Mouse (Mus musculus) left cerebral cortex, adult 2 months (tissue): ENCODE measurements around the gene Serpinb6b. TPM values are rescaled to one million over a fixed set of nuclear protein-coding genes. Genes with fewer than 3 reads are reported as not detected.

Source experiments
- DNase-seq, 2 experiments: peaks; one replicate each; pipeline ENCODE4 v3.0.0; 2021 to 2022; ENCODE audit warnings: low spot score in 2 of 2, mixed read lengths in 1 of 2; ENCODE audit errors: extremely low spot score in 1 of 2
- H3K27ac ChIP-seq: fragments of 200-600 bp; 2 replicates; pipeline ENCODE4 v1.8.1; 2022
- H3K4me3 ChIP-seq: fragments of 200-600 bp; 2 replicates; pipeline ENCODE4 v1.8.1; 2022
- CTCF ChIP-seq: fragments of 200-600 bp; IDR thresholded peaks from 2 replicates; pipeline ENCODE4 v1.8.1; 2022; ENCODE audit warnings: antibody characterized with exemption, mild to moderate bottlenecking, moderate library complexity
- intact Hi-C: fragments of 180-260 bp; cut with DNase I; formaldehyde crosslinking; loops from one replicate; pipeline ENCODE4 v1.15.1; 2025
- total RNA-seq, 2 experiments: library from RNA; stranded (reverse); gene quantifications; 2 replicates each; pipeline ENCODE4 v1.2.3; 2021

Serpinb6b gene
- total RNA-seq, 2 experiments from 2014 or later = 0.96 to 1.9 TPM

DNA sequence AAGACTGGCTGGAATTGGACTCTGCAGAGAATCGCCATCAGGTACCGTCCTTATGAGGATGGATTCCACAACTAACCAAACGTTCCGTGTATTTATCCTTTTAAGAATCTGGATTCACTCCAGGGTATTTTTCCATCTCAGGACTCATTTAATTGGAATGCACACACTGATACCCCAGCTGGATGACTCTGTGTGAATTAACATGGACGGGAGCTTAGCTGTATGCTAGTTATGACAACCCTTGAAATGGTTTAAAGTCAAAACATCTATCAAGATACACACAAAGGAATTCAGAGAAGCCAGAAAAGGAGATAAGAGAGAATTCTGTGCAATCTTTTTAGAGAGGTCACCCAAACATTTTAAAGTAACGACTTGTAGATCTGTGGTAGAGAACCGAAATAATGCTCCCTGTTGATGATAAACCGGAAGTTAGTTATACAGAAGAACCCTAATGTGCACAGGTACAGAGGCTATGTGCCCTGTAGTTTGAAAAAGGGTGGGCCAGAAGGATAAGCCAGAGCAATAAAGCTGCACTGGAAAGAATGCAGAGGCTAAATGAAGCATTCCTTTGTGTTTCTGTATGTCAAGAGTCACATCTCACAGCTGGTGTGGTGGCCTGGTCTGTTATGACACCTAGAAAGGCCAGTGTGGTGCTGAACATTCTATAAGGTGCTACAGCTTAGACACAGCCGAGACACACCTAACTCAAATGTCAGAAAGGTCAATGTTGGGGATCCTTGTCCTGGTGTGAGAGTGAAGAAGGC is 837 bp upstream of the Serpinb6b start:
- Histone ChIP-seq H3K4me3 (no peak overlapping the region), H3K27ac (no peak overlapping the region)
- no peak for DNase-seq
- intact Hi-C loops = loop anchor here (2.0 kb wide), 1 partner anchor 61 kb away; no protein-coding TSS in a partner anchor
- no peak for TF ChIP-seq CTCF

GRCm38 (mm10) chr13:32966116-32966515 is 1.1 kb downstream of the Serpinb6b start:
- DNase-seq = no peak
- Histone ChIP-seq H3K27ac (no peak overlapping the region), H3K4me3 (peak overlapping the region; percentile 40)
- no peak for TF ChIP-seq CTCF
- intact Hi-C loops = no loop called here

DNA sequence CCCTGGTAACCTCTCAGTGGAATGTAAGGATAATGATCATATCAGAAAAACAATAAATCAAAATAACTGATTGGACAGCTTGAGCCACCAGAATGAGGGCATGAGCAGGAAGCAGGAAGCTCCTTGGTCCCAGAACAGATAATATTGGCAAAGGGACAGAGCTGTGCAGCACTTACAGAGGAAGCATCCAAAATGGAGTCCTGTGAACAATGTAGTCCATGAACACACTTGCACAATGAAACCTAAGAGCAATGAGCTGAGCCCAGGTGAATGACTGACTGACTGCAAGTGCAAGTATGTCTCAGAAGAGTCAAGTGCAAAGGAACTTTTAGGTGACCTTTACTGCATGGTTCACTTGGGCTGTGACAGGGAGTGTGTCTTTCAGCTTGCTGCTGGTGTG is 2.2 kb downstream of the Serpinb6b start:
- DNase-seq = no peak
- intact Hi-C loops = no loop called here
- Histone ChIP-seq H3K4me3 (no peak overlapping the region), H3K27ac (no peak overlapping the region)
- no peak for TF ChIP-seq CTCF

- DNase-seq = no peak
- no peak overlapping the region for H3K27ac ChIP-seq
- no peak overlapping the region for H3K4me3 ChIP-seq
- no peak for TF ChIP-seq CTCF
- intact Hi-C loops = no loop called here
Observed at GRCm38 (mm10) chr13:32968353-32968984, 3.5 kb downstream of the Serpinb6b start.

DNA sequence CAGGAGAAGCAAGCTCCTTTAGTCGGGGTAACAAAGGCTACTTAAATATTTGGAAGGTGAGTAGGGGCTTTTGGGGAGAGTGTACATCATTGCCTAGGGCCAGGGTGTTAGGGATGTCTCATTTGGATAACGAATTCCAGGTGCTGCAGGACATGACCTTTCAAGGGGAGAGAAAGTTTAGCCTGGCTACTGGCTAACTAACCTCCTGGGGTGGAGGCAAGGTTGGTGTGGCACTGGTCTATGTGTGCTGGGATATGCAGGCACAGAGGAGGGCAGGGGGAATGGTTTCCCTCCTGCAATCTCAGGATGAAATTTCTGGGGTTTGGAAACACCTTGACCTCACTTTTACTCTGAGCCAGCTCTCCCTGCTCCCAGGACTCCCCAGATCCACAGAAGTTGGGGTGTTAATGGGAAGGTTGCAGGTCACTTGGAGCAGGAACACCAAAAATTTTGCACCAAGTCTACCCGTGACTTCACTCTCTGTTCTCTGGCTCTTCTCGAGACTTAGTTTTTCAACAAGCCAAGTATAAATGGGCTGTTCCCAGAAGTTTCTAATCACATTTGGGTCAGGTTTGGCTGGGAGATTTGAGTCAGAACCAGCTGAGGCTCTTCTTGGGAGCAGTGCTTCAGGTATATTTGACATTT is 4.1 kb downstream of the Serpinb6b start:
- no peak overlapping the region for H3K4me3 ChIP-seq
- no peak for TF ChIP-seq CTCF
- DNase-seq = no peak
- intact Hi-C loops = no loop called here
- no peak overlapping the region for H3K27ac ChIP-seq

DNA sequence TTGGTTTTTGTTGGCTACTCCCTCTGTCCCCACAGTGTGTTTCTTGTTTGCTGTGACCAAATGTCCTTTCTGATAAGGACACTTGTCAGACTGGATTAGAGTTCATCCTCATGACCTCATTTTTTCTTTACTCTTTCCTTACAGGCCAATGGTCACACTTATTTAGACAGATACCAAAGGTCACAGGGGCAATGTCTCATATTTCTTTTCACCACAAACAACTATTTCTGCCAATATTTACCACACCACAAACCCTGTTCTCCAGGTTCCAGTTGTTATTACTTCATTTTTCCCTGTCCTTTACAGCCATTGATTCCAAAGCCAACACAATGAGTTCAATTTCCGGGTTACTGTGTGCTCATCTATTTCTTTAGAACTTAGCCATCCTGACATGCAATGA is 4.6 kb downstream of the Serpinb6b start:
- Histone ChIP-seq H3K4me3 (no peak overlapping the region), H3K27ac (no peak overlapping the region)
- TF ChIP-seq CTCF = no peak
- DNase-seq = no peak
- intact Hi-C loops = no loop called here

DNA sequence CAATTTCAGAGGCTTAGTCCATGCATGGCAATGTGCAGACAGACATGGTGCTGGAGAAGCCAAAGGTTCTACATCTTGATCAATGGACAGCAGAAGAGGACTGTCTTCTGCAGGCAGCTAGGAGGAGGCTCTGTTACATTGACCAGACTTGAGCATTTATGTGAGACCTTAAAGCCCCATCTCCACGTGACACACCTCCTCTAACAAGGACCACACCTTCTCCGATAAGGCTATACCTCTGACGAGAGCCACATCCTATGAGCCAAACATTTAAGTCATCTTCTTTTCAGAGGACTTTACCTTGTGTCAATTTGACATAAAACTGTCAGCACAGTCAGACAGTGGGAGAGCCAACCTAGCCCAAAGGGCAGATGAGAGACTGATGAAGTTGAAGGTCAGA is 5.8 kb downstream of the Serpinb6b start:
- intact Hi-C loops = no loop called here
- no peak overlapping the region for H3K4me3 ChIP-seq
- no peak overlapping the region for H3K27ac ChIP-seq
- TF ChIP-seq CTCF = no peak
- no peak for DNase-seq

DNA sequence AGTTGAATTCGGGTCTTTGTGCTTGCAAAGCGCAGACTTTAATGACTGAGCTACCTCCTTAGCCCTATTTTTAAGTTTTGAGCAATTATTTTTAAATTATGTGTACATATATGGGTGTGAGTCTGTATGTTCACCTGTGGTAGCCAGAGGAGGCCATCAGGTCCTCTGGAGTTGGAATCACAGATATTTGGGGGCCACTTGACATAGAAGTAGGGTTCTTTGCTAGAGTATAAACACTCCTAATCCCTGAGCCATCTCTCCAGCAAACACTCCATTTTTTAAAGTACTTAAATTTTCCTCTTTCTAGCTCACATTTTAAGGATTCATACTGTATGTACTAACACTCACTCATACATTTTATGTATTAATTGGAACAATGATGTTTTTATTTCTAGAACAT is 9.3 kb downstream of the Serpinb6b start:
- intact Hi-C loops = no loop called here
- TF ChIP-seq CTCF = no peak

DNA sequence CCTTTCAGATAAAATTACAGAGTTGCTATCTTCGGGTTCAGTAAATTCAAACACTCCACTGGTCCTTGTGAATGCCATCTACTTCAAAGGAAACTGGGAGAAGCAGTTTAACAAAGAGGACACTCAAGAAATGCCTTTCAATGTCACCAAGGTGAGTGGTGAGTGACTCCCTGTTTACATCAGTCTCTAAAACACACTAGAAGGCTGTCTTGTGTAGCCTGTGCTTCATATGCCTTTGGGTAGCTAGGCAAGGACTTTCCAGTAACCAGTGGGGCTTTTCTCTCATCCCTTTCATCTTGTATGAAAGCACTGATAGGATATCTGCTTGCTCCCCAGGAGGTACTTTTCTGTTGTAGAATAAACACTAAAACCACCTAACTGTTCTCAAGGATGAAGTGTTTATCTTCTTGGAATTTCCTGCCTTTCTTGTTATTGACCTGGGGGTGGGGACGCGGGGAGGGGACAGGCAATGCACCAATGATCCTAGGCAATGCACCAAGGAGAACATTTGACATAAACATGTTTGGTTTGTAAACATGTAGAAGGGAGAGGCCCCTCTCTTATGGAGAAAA is 10.0 kb downstream of the Serpinb6b start:
- H3K27ac ChIP-seq = no peak overlapping the region
- intact Hi-C loops = no loop called here

More for the DNA sequence above, 9.3 kb downstream of the Serpinb6b start:
- no peak for DNase-seq
- no peak overlapping the region for H3K27ac ChIP-seq
- H3K4me3 ChIP-seq = no peak overlapping the region

GRCm38 (mm10) chr13:32975710-32976109 is 10.7 kb downstream of the Serpinb6b start:
- intact Hi-C loops = no loop called here
- Histone ChIP-seq H3K27ac (no peak overlapping the region), H3K4me3 (no peak overlapping the region)
- DNase-seq = no peak
- no peak for TF ChIP-seq CTCF

More for the DNA sequence above, 10.0 kb downstream of the Serpinb6b start:
- DNase-seq = no peak
- no peak overlapping the region for H3K4me3 ChIP-seq
- no peak for TF ChIP-seq CTCF

DNA sequence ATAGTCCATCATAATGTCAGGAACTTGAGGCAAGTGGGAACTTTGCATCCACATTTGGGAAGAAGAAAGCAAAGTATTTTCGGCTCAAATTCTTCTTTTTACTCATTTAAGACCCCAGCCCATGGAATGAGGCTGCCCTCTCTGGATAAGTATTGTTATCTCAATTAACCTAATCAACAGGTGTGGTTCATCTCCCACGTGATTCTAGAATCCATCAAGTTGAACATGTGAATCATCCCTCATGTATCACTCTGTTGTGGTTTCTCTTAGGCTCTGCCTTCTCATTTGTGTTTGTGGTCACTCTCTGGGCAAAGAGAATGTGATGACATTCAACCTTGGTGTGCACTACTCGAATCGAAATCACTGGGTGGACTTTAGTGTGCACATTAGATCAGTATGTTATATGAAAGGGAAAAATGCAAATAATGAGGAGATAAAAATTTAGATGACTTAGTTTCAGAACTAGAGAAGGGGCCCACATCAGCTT is 17.6 kb downstream of the Serpinb6b start:
- TF ChIP-seq CTCF = no peak
- Histone ChIP-seq H3K4me3 (no peak overlapping the region), H3K27ac (no peak overlapping the region)
- intact Hi-C loops = no loop called here
- DNase-seq = no peak

- intact Hi-C loops = no loop called here
- DNase-seq = no peak
- Histone ChIP-seq H3K4me3 (no peak overlapping the region), H3K27ac (no peak overlapping the region)
- no peak for TF ChIP-seq CTCF
Observed at GRCm38 (mm10) chr13:32986256-32986655, 21.2 kb downstream of the Serpinb6b start.
